Mouse (Mus musculus) G1E (cell line): ENCODE results near the gene Nell1. TPM values are rescaled to one million over a fixed set of nuclear protein-coding genes. Genes with fewer than 3 reads are reported as not detected.

ENCODE experiments used
- ATAC-seq: 2 replicates; pipeline ENCODE4 v1.8.0; 2016; ENCODE audit warnings: mild to moderate bottlenecking; ENCODE audit not compliant: insufficient number of reproducible peaks, poor library complexity, low FRiP score, severe bottlenecking; ENCODE audit errors: extremely low read depth
- DNase-seq: peaks from one replicate; pipeline ENCODE4 v3.0.0; 2012; ENCODE audit warnings: low spot score
- H3K27me3 ChIP-seq: 2 replicates; pipeline ENCODE4 v1.6.1; 2012; ENCODE audit warnings: mild to moderate bottlenecking, low read length, inconsistent platforms; ENCODE audit not compliant: insufficient read depth
- H3K36me3 ChIP-seq: replicated peaks from 2 replicates; pipeline ENCODE3; 2012; ENCODE audit warnings: mild to moderate bottlenecking, inconsistent platforms
- H3K4me1 ChIP-seq: 2 replicates; pipeline ENCODE4 v1.6.1; 2012; ENCODE audit warnings: low read depth, low read length, inconsistent platforms, mixed read lengths; ENCODE audit not compliant: insufficient read depth
- H3K4me3 ChIP-seq: 2 replicates; pipeline ENCODE4 v1.5.1; 2012; ENCODE audit warnings: low read depth, mild to moderate bottlenecking, inconsistent platforms, low read length, moderate library complexity, mixed read lengths
- H3K9me3 ChIP-seq: replicated peaks from 2 replicates; pipeline ENCODE4 v1.6.1; 2012; ENCODE audit warnings: inconsistent platforms
- CTCF ChIP-seq: IDR thresholded peaks from 2 replicates; pipeline ENCODE4 v1.5.1; 2012; ENCODE audit warnings: low read depth, low read length, inconsistent platforms, mixed read lengths
- GATA1 ChIP-seq: IDR thresholded peaks from 2 replicates; pipeline ENCODE4 v1.6.1; 2012; ENCODE audit warnings: borderline replicate concordance, low read length, inconsistent platforms, mixed read lengths
- GATA2 ChIP-seq: IDR thresholded peaks from 2 replicates; pipeline ENCODE4 v1.6.1; 2012; ENCODE audit warnings: low read depth, low read length, inconsistent platforms, borderline replicate concordance
- POLR2AphosphoS5 ChIP-seq: IDR thresholded peaks from 2 replicates; pipeline ENCODE4 v1.6.1; 2012; ENCODE audit warnings: low read depth, low read length, inconsistent platforms; ENCODE audit not compliant: insufficient replicate concordance
- TAL1 ChIP-seq: conservative IDR thresholded peaks from 2 replicates; pipeline ENCODE4 v1.6.1; 2012; ENCODE audit warnings: low read depth, low read length, inconsistent platforms, mixed read lengths
- polyA plus RNA-seq: library from polyadenylated mRNA; stranded (reverse); fragments of >175 nt; gene quantifications from 2 replicates; pipeline ENCODE4 v1.2.3, GENCODE M21; 2012
- total RNA-seq, 2 experiments: library from RNA; stranded (forward) in 1 of 2; stranded (reverse) in 1 of 2; fragments of 200-1000 nt in 1 of 2; fragments of >200 nt in 1 of 2; fragmentation: Nextera tagmentation in 1 of 2; gene quantifications; 2 replicates each; pipeline ENCODE4 v1.2.3; 2014 to 2017

Nell1 gene
- total and polyA plus RNA-seq, 3 experiments, result 0.05 TPM; not detected in 2

DNA sequence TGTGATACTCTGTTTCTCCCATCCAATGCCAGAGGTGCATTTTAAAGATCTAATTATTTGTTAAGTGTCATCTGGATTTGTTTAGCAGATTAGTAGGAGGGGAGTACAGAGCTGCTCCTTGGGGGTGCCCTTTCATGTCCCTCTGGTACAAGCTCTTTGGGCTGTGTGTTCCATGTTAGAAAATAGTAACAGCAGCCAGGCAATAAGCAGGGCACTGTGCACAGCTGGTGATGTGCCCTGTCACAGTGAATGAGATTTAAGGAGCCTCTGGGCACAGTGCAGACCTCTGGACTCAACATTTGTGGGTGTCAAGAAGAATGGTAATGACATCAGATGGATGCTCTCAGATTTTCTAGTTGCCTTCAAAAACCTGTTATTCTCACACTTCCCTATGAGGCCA, 194.1 kb downstream of the Nell1 start:
- H3K27me3 ChIP-seq, result no peaks in the 10 kb centered on the region

DNA sequence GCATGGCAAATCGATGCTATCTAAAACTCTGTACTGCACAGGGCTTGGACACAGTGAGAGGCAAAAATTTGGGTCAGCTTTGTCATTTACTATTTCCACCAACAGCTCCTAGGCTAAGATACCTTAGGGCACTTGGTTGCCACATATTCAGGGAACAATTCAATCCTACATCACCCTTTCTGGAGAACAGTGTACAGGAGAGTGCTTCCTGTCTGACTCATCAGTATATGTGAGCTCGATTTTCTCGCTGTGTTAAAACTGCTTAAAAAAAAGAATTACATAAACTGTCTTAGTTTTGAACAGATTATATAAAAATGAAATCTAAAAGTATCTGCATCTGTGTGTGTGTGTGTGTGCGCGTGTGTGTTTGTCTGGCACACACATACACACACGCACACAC, 211.6 kb downstream of the Nell1 start:
- no peaks in the 10 kb centered on the region for H3K4me1 ChIP-seq
- no peak overlapping the region for H3K4me3 ChIP-seq
- H3K36me3 ChIP-seq, result no peaks in the 10 kb centered on the region
- H3K9me3 ChIP-seq, result peaks cover 8% of the 10 kb centered on the region
- no peak for ATAC-seq
- H3K27me3 ChIP-seq, result no peaks in the 10 kb centered on the region
- no peak for TF ChIP-seq POLR2AphosphoS5
- no peak for TF ChIP-seq CTCF
- no peak for TF ChIP-seq GATA2
- TF ChIP-seq GATA1, result no peak
- no peak for TF ChIP-seq TAL1
- DNase-seq, result no peak

More for the DNA sequence above, 194.1 kb downstream of the Nell1 start:
- TF ChIP-seq GATA2 (no peak), POLR2AphosphoS5 (no peak), TAL1 (no peak), GATA1 (no peak), CTCF (no peak)
- Histone ChIP-seq H3K9me3 (peaks cover 20% of the 10 kb centered on the region), H3K36me3 (no peaks in the 10 kb centered on the region), H3K4me1 (no peaks in the 10 kb centered on the region), H3K4me3 (no peak overlapping the region)
- no peak for ATAC-seq
- DNase-seq, result no peak

DNA sequence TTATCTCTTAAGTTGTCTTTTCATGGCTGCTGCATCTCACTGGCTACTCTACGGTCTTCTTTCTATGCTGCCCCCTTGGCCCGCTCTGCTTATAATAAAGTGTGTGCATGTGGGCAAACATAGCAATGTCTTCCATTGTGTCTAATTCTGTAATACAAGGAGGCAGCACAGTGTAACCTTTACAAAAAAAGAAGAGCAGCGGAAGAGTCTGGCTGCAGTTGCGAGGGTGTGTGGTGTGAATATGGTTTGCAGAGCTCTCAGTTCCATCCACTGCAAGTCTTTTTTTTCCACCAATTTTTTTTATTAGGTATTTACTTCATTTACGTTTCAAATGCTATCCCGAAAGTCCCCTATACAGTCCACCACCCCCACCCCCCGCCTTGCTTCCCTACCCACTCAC, 219.3 kb downstream of the Nell1 start:
- Histone ChIP-seq H3K4me1 (no peaks in the 10 kb centered on the region), H3K27me3 (no peaks in the 10 kb centered on the region), H3K9me3 (0 out of 2 replicates have a peak, but pooled peaks cover 4% of the 10 kb centered on the region), H3K4me3 (no peak overlapping the region), H3K36me3 (no peaks in the 10 kb centered on the region)
- ATAC-seq (no peak), DNase-seq (no peak)
- no peak for TF ChIP-seq GATA1
- TF ChIP-seq GATA2, result no peak
- TF ChIP-seq POLR2AphosphoS5, result no peak
- TF ChIP-seq CTCF, result no peak
- TF ChIP-seq TAL1, result no peak

DNA sequence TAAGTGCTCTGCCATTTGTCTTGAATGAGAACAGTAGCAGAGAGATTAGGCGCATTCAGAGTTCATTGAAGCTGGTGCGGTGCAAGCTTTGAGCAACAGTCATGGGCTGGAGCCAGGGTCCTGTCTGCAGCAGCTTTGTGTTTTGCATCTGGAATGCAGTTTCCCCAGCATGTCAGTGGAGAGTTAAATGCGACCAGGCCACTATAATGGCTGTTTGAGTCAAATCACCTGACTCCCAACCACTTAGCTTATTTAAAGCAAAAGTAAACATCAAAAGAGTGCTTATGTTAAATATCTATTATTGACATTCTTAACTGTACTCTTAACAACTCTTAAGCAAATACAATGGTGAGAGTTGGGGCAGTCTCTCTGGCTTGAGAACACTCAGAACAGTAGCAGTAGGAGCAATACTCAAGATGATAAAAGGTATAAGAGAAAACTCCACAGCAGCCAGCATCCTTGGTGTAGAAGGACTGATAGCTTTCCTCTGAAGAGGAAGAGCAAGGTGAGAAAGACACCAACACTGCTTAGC, 220.5 kb downstream of the Nell1 start:
- no peak for TF ChIP-seq GATA1
- TF ChIP-seq GATA2, result no peak
- no peak for TF ChIP-seq POLR2AphosphoS5
- TF ChIP-seq TAL1, result no peak
- no peak for TF ChIP-seq CTCF
- 0 out of 2 replicates have a peak, but pooled peaks cover 4% of the 10 kb centered on the region for H3K9me3 ChIP-seq
- no peak overlapping the region for H3K4me3 ChIP-seq
- no peaks in the 10 kb centered on the region for H3K27me3 ChIP-seq
- H3K36me3 ChIP-seq, result no peaks in the 10 kb centered on the region
- H3K4me1 ChIP-seq, result no peaks in the 10 kb centered on the region
- DNase-seq, result no peak
- no peak for ATAC-seq

DNA sequence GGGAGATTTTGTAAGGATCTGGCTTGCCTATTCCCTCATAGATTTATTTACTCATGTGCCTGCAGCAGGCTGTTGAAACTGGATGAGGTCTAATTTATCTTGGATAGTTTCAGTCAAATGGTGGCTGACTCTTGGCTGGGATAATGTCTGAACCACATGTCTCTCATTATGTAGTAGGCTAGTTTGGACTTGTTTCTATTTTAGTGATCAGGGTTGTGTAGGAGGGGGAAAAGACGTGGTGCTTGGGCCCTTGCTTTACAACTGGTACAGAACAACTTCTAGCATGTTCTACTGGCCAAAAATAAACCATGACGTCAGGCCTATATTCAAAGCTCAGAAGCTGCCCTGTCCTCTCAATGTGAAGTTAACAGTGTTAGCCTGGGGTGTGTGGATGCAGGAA, 230.6 kb downstream of the Nell1 start:
- H3K9me3 ChIP-seq, result peaks cover 8% of the 10 kb centered on the region; the same call in 1 of the 2 replicates

DNA sequence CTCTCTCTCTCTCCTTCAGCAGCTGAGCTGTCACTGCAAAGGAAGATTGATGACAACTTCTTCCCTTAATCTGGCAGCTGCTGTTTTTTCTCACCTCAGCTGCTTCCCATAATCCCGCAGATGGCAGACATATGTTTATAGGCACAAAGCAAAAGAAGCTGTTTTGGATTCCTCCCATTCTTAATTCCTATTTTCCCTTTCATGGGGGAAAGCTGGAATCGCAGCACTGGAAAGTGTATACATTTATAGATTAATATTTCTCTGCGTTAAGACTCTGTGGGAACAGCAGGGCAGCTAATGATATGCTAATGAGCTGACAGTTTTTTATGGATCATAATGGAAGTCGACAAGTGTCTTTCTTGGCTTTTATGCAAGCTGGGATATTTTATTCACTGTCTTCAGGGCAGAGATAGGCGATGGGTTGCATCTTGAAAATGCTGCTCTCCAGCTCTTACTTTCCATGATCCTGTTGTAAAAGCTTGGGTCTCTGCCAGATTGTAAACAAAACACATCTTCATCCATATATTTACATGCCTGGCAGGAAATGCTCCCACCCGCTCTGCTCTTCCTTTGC, 236.1 kb downstream of the Nell1 start:
- H3K9me3 ChIP-seq, result peaks cover 13% of the 10 kb centered on the region
- H3K4me3 ChIP-seq, result no peak overlapping the region
- no peaks in the 10 kb centered on the region for H3K36me3 ChIP-seq
- no peaks in the 10 kb centered on the region for H3K4me1 ChIP-seq
- DNase-seq, result no peak
- ATAC-seq, result no peak
- no peak for TF ChIP-seq GATA1
- no peak for TF ChIP-seq GATA2
- TF ChIP-seq TAL1, result no peak
- TF ChIP-seq CTCF, result no peak
- no peak for TF ChIP-seq POLR2AphosphoS5
- no peaks in the 10 kb centered on the region for H3K27me3 ChIP-seq

More for the DNA sequence above, 230.6 kb downstream of the Nell1 start:
- no peak for TF ChIP-seq GATA1
- no peak for TF ChIP-seq GATA2
- TF ChIP-seq POLR2AphosphoS5, result no peak
- DNase-seq (no peak), ATAC-seq (no peak)
- Histone ChIP-seq H3K4me1 (no peaks in the 10 kb centered on the region), H3K27me3 (no peaks in the 10 kb centered on the region), H3K36me3 (no peaks in the 10 kb centered on the region), H3K4me3 (no peak overlapping the region)

DNA sequence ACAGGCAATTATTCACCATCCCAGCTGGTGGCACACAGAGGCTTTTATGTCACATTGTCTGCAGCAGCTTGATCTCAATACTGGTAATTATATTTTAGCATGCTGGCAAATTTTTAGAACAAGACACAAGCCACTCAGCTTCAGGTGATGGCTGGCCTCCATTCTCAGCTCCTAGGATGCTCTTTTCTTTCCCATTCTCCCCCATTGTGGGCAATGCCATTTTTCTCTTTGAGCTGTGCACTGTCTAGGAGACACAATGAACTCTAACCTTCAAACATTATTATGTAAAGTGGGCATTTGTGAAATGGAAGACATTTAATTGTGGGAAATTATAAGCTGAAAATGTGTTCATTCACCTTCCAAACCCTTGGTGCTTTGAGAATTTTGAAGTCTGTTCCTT, 247.2 kb downstream of the Nell1 start:
- no peak for DNase-seq
- H3K4me1 ChIP-seq, result no peaks in the 10 kb centered on the region
- H3K36me3 ChIP-seq, result no peaks in the 10 kb centered on the region
- no peaks in the 10 kb centered on the region for H3K27me3 ChIP-seq
- H3K4me3 ChIP-seq, result no peak overlapping the region
- peaks cover 14% of the 10 kb centered on the region for H3K9me3 ChIP-seq
- TF ChIP-seq GATA1, result no peak
- no peak for TF ChIP-seq CTCF
- TF ChIP-seq TAL1, result no peak
- no peak for TF ChIP-seq GATA2
- no peak for TF ChIP-seq POLR2AphosphoS5
- ATAC-seq, result no peak
